Mouse (Mus musculus) frontal cortex, adult 2 months (tissue): ENCODE results near the gene Dbp. TPM values are rescaled to one million over a fixed set of nuclear protein-coding genes. Genes with fewer than 3 reads are reported as not detected.

ENCODE experiments used
- polyA plus RNA-seq: library from polyadenylated mRNA; depleted of rRNA; stranded (reverse); fragments of >200 nt; gene quantifications from 2 replicates; pipeline ENCODE4 v1.2.3, GENCODE M21; 2012; rRNA removed

The Dbp gene
- polyA plus RNA-seq, 1 experiment: 208 TPM

Other genes starting within 250 kb of the Dbp start
- 647 and 719 TPM in 2 replicates for gene Ftl1, start 245.2 kb upstream of the Dbp start, polyA plus RNA-seq
- 108 and 110 TPM in 2 replicates for gene Bax, start 238.2 kb upstream of the Dbp start, polyA plus RNA-seq
- 0.12 and 0.17 TPM in 2 replicates for gene Tulp2, start 223.2 kb upstream of the Dbp start, polyA plus RNA-seq
- 0.23 TPM in 1 of 2 replicates, not detected in the other for gene Gm45808, start 218.3 kb upstream of the Dbp start, polyA plus RNA-seq
- 8.0 and 8.8 TPM in 2 replicates for gene Dhdh, start 216.3 kb upstream of the Dbp start, polyA plus RNA-seq
- gene Nucb1, start 194.7 kb upstream of the Dbp start, polyA plus RNA-seq: 88.5 and 103 TPM in 2 replicates
- 19.9 and 20.3 TPM in 2 replicates for gene Ppp1r15a, start 178.8 kb upstream of the Dbp start, polyA plus RNA-seq
- 5.4 and 8.5 TPM in 2 replicates for gene Plekha4, start 178.8 kb upstream of the Dbp start, polyA plus RNA-seq
- gene Hsd17b14, start 150.2 kb upstream of the Dbp start, polyA plus RNA-seq: 0.34 and 0.53 TPM in 2 replicates
- gene Bcat2, start 134.9 kb upstream of the Dbp start, polyA plus RNA-seq: 22.6 and 23.2 TPM in 2 replicates
- gene Fgf21, start 89.6 kb upstream of the Dbp start, polyA plus RNA-seq: not detected in 2 replicates
- 0.08 TPM in 2 replicates for gene Fut1, start 87.8 kb upstream of the Dbp start, polyA plus RNA-seq
- 0.08 and 0.10 TPM in 2 replicates for gene Izumo1, start 83.3 kb upstream of the Dbp start, polyA plus RNA-seq
- gene Rasip1, start 77.6 kb upstream of the Dbp start, polyA plus RNA-seq: 7.2 and 7.3 TPM in 2 replicates
- 5.9 and 6.6 TPM in 2 replicates for gene Mamstr, start 65.1 kb upstream of the Dbp start, polyA plus RNA-seq
- gene Fut2, start 38.7 kb upstream of the Dbp start, polyA plus RNA-seq: 0.13 and 0.16 TPM in 2 replicates
- gene Ntn5, start 21.1 kb upstream of the Dbp start, polyA plus RNA-seq: 1.7 and 4.7 TPM in 2 replicates
- gene Sec1, start 10.7 kb upstream of the Dbp start, polyA plus RNA-seq: 1.4 TPM in 2 replicates
- gene Car11, start 5.2 kb upstream of the Dbp start, polyA plus RNA-seq: 283 and 318 TPM in 2 replicates
- 280 and 304 TPM in 2 replicates for gene Rpl18, start 10.4 kb downstream of the Dbp start, polyA plus RNA-seq
- gene Sphk2, start 12.9 kb downstream of the Dbp start, polyA plus RNA-seq: 22.4 and 23.3 TPM in 2 replicates
- 0.18 and 0.21 TPM in 2 replicates for gene Fam83e, start 16.1 kb downstream of the Dbp start, polyA plus RNA-seq
- gene Spaca4, start 20.7 kb downstream of the Dbp start, polyA plus RNA-seq: not detected in 2 replicates
- 170 and 198 TPM in 2 replicates for gene Lmtk3, start 78.7 kb downstream of the Dbp start, polyA plus RNA-seq
- 15.2 and 17.7 TPM in 2 replicates for gene Sult2b1, start 79.6 kb downstream of the Dbp start, polyA plus RNA-seq
- gene Cyth2, start 109.5 kb downstream of the Dbp start, polyA plus RNA-seq: 158 and 167 TPM in 2 replicates
- gene Kcnj14, start 119.7 kb downstream of the Dbp start, polyA plus RNA-seq: 2.1 and 2.6 TPM in 2 replicates
- 17.9 TPM in 2 replicates for gene Grwd1, start 125.9 kb downstream of the Dbp start, polyA plus RNA-seq
- gene Kdelr1, start 167.7 kb downstream of the Dbp start, polyA plus RNA-seq: 95.1 and 121 TPM in 2 replicates
- 15.5 and 17.7 TPM in 2 replicates for gene Grin2d, start 173.3 kb downstream of the Dbp start, polyA plus RNA-seq
- 0.15 TPM in 1 of 2 replicates, not detected in the other for gene Syngr4, start 191.6 kb downstream of the Dbp start, polyA plus RNA-seq
- 32.5 and 33.6 TPM in 2 replicates for gene Tmem143, start 191.9 kb downstream of the Dbp start, polyA plus RNA-seq
- gene Emp3, start 216.3 kb downstream of the Dbp start, polyA plus RNA-seq: 15.1 and 15.2 TPM in 2 replicates
- 5.1 and 5.3 TPM in 2 replicates for gene Ccdc114, start 219.0 kb downstream of the Dbp start, polyA plus RNA-seq